Mouse (Mus musculus): ENCODE measurements around the gene Il20rb. TPM values are rescaled to one million over a fixed set of nuclear protein-coding genes. Genes with fewer than 3 reads are reported as not detected.
A peak's percentile ranks its signal among the peaks of the same experiment; 100 is the strongest.

Il20rb gene
- polyA plus RNA-seq (2017; shearing (Covaris generic)): 1 to 10 TPM; 1.3 to 2.6 (median 1.8) TPM

GRCm38 (mm10) chr9:100486431-100486830 lies at the start of gene Il20rb:
Gene Il20rb, minus strand, starts transcription at chr9:100486788.
- no peak for ATAC-seq

GRCm38 (mm10) chr9:100535618-100536262 lies 49.2 kb upstream of the Il20rb start:
- no peak for ATAC-seq

GRCm38 (mm10) chr9:100534686-100535085 lies 48.1 kb upstream of the Il20rb start:
- no peak for ATAC-seq

- ATAC-seq: no peak
Observed at GRCm38 (mm10) chr9:100532847-100533505, 46.4 kb upstream of the Il20rb start.

GRCm38 (mm10) chr9:100531296-100531695 lies 44.7 kb upstream of the Il20rb start:
- ATAC-seq: no peak

GRCm38 (mm10) chr9:100525225-100525624 lies 38.6 kb upstream of the Il20rb start:
- no peak for ATAC-seq

- peak; percentile 96 for ATAC-seq
Observed at GRCm38 (mm10) chr9:100522029-100522428, 35.4 kb upstream of the Il20rb start.

- no peak for ATAC-seq
Observed at GRCm38 (mm10) chr9:100520586-100520985, 34.0 kb upstream of the Il20rb start.

- ATAC-seq: no peak
Observed at GRCm38 (mm10) chr9:100520012-100520411, 33.4 kb upstream of the Il20rb start.

GRCm38 (mm10) chr9:100507581-100507980 lies 21.0 kb upstream of the Il20rb start:
- no peak for ATAC-seq

- ATAC-seq: no peak
Observed at GRCm38 (mm10) chr9:100506652-100507051, 20.1 kb upstream of the Il20rb start.

GRCm38 (mm10) chr9:100505498-100505897 lies 18.9 kb upstream of the Il20rb start:
- ATAC-seq: no peak

GRCm38 (mm10) chr9:100493611-100494261 lies 7.1 kb upstream of the Il20rb start:
- peak; percentile 60 for ATAC-seq

- no peak for ATAC-seq
Observed at GRCm38 (mm10) chr9:100491424-100491823, 4.8 kb upstream of the Il20rb start.

GRCm38 (mm10) chr9:100488969-100489368 lies 2.4 kb upstream of the Il20rb start:
- ATAC-seq: no peak

GRCm38 (mm10) chr9:100488056-100488713 lies 1.6 kb upstream of the Il20rb start:
- no peak for ATAC-seq

- no peak for ATAC-seq
Observed at GRCm38 (mm10) chr9:100483318-100483717, 3.3 kb downstream of the Il20rb start.

GRCm38 (mm10) chr9:100481626-100482025 lies 5.0 kb downstream of the Il20rb start:
- no peak for ATAC-seq

- no peak for ATAC-seq
Observed at GRCm38 (mm10) chr9:100474056-100474455, 12.5 kb downstream of the Il20rb start.

GRCm38 (mm10) chr9:100473361-100473760 lies 13.2 kb downstream of the Il20rb start:
- ATAC-seq: no peak

GRCm38 (mm10) chr9:100472931-100473330 lies 13.7 kb downstream of the Il20rb start:
- ATAC-seq: no peak

- no peak for ATAC-seq
Observed at GRCm38 (mm10) chr9:100471605-100471953, 15.0 kb downstream of the Il20rb start.

GRCm38 (mm10) chr9:100470936-100471604 lies 15.5 kb downstream of the Il20rb start:
- no peak for ATAC-seq
